Mouse (Mus musculus): ENCODE results near the gene B3galt6.

DNA sequence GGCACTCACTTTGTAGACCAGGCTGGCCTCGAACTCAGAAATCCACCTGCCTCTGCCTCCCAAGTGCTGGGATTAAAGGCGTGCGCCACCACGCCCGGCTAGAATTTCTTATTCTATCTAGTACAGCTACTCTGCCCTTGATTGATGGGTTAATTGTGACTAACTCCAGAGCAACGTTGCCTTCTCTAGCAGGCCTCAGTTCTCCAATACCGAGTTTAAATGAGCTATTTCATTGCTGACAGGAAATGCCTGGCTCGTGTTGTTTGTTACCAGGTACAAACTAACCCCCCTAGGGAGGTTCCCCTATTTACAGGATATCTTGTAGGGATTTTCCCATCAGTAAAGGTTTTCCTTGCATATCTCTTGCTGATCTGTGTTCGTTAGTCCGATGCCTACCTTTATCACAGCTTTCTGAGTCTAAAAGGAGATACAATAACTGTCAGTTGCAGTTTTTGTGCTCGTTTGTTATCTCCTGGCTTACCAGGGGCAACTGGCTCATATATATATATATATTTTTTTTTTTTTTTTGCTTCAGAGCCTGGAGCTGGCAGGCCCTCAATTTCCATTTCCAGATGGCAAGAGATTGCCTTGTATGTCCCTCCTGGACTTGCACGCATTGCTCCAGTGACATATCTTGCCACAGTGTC is 10.9 kb downstream of the B3galt6 start:
- TF ChIP-seq POLR2A (IDR thresholded peaks at IDR 0.05; ENCODE audit: low read depth, low read length), result no peak
- no peak for TF ChIP-seq CTCF (IDR thresholded peaks at IDR 0.05; ENCODE audit: borderline replicate concordance, insufficient read depth, low read length)
